Mouse (Mus musculus): ENCODE measurements around the gene Mapk3.

GRCm38 (mm10) chr7:126808703-126809455 lies 49.5 kb downstream of the Mapk3 start:
- TF ChIP-seq CTCF (IDR thresholded peaks at IDR 0.05; ENCODE audit: low read depth) (no peak), EP300 (IDR thresholded peaks at IDR 0.05; ENCODE audit: low read depth) (no peak)
